Mouse (Mus musculus): Measurements from ENCODE around the gene Sf3b1. TPM values are rescaled to one million over a fixed set of nuclear protein-coding genes. Genes with fewer than 3 reads are reported as not detected.

Gene Sf3b1
- total RNA-seq, 2 experiments from 2014 or later = 159 to 160 TPM

GRCm38 (mm10) chr1:54944648-54945047 is 82.6 kb downstream of the Sf3b1 start:
- no peak for DNase-seq

DNA sequence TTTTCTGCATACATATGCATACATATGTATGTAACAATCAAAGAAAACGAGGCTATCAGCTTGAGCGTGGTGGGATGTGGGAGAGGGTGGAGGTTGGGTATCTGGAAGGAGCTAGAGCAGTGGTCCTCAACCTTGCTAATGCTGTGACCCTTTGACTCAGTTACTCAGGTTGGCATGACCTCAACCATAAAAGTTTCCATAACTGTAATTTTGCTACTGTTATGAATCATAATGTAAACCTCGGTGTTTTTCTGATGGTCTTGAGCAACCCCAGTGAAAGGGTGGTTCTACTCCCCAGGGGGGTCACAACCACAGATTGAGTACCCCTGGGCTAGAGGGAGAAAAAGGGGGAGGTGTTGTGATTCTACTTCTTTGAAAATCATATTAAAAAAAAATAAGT is 91.8 kb downstream of the Sf3b1 start:
- no peak for DNase-seq

Other genes starting within 250 kb of the Sf3b1 start
- gene Ankrd44, start 101.1 kb downstream of the Sf3b1 start, total RNA-seq (2021) = 10 to 100 TPM; 13.5 to 16.5 TPM
- gene Coq10b, start 25.3 kb upstream of the Sf3b1 start, total RNA-seq (2021) = 10 to 100 TPM; 19.7 to 21.2 TPM
- 100 to 1,000 TPM; 111 to 118 TPM for gene Hspe1, start 60.7 kb upstream of the Sf3b1 start, total RNA-seq (2021)
- gene Hspd1, start 60.8 kb upstream of the Sf3b1 start, total RNA-seq (2021) = 100 to 1,000 TPM; 189 to 190 TPM
- 10 to 100 TPM; 54.6 to 62.5 TPM for gene Mob4, start 103.8 kb upstream of the Sf3b1 start, total RNA-seq (2021)
- gene Rftn2, start 199.3 kb upstream of the Sf3b1 start, total RNA-seq (2021) = 10 to 100 TPM; 31.8 to 34.1 TPM
- 1 to 10 TPM; 9.6 to 10.0 TPM for gene Mars2, start 209.7 kb upstream of the Sf3b1 start, total RNA-seq (2021)

Data from layer of hippocampus, postnatal 36 days (tissue).